Mouse (Mus musculus) G1E (cell line): ENCODE data around the gene Arhgef6.

ENCODE experiments used
- CTCF ChIP-seq: IDR thresholded peaks from 2 replicates; pipeline ENCODE4 v1.5.1; 2012; ENCODE audit warnings: low read depth, low read length, inconsistent platforms, mixed read lengths
- GATA1 ChIP-seq: IDR thresholded peaks from 2 replicates; pipeline ENCODE4 v1.6.1; 2012; ENCODE audit warnings: borderline replicate concordance, low read length, inconsistent platforms, mixed read lengths
- GATA2 ChIP-seq: IDR thresholded peaks from 2 replicates; pipeline ENCODE4 v1.6.1; 2012; ENCODE audit warnings: low read depth, low read length, inconsistent platforms, borderline replicate concordance
- POLR2AphosphoS5 ChIP-seq: IDR thresholded peaks from 2 replicates; pipeline ENCODE4 v1.6.1; 2012; ENCODE audit warnings: low read depth, low read length, inconsistent platforms; ENCODE audit not compliant: insufficient replicate concordance
- TAL1 ChIP-seq: conservative IDR thresholded peaks from 2 replicates; pipeline ENCODE4 v1.6.1; 2012; ENCODE audit warnings: low read depth, low read length, inconsistent platforms, mixed read lengths

- TF ChIP-seq CTCF = no peak
- TF ChIP-seq POLR2AphosphoS5 = no peak
- no peak for TF ChIP-seq GATA1
- TF ChIP-seq TAL1 = no peak
- TF ChIP-seq GATA2 = no peak
Measured at GRCm38 (mm10) chrX:57210591-57210990, 127.9 kb downstream of the Arhgef6 start.
